Mouse (Mus musculus) testis, adult 2 months (tissue): ENCODE results near the gene Nfkbiz.

Source experiments
- CTCF ChIP-seq: fragments of 200-500 bp; IDR thresholded peaks from 2 replicates; pipeline ENCODE4 v1.5.1; 2012; ENCODE audit warnings: low read depth, mild to moderate bottlenecking, inconsistent platforms, low read length, moderate library complexity; ENCODE audit not compliant: control insufficient read depth, insufficient read depth, insufficient replicate concordance
- POLR2A ChIP-seq: fragments of 200-500 bp; IDR thresholded peaks from 2 replicates; pipeline ENCODE4 v1.6.1; 2012; ENCODE audit warnings: low read depth, mild to moderate bottlenecking, inconsistent platforms, low read length, moderate library complexity; ENCODE audit not compliant: control insufficient read depth

- no peak for TF ChIP-seq CTCF
- TF ChIP-seq POLR2A: no peak
Measured at GRCm38 (mm10) chr16:55837168-55837567, 1.5 kb downstream of the Nfkbiz start.
